In genomic region chr15:92160855-92161162, GRCm38 (mm10) we compare ENCODE assay signal across 14 mouse cellular contexts.
DNase-seq lines count a peak whose midpoint lies in the region; ATAC-seq and TF ChIP-seq lines count a peak whose summit lies in the region.
"Had no signal": no experiment of that assay in that cellular context is flagged by ENCODE, and none has a peak within 500 bp of the region (broad histone marks: within the 10 kb centered on the region; RNA-seq: fewer than 3 reads in every experiment).

No protein-coding gene starts in this region.

- H3K27ac ChIP-seq in midbrain, embryonic 14.5 days (replicated peaks; ENCODE audit: low read depth, low read length): peak overlapping the region; percentile 80
- no peak overlapping the region for H3K27ac ChIP-seq in thymus, adult 2 months (ENCODE audit: control insufficient read depth, insufficient read depth, low read length)
- H3K27ac ChIP-seq: embryonic facial prominence, embryonic 15.5 days; kidney, postnatal 0 days; liver, embryonic 15.5 days; stomach, embryonic 15.5 days had no signal

- H3K9ac ChIP-seq in midbrain, embryonic 14.5 days (replicated peaks; ENCODE audit: low read length): peak overlapping the region; percentile 49; the same call in 1 of the 2 replicates
- H3K9ac ChIP-seq: embryonic facial prominence, embryonic 15.5 days; liver, embryonic 15.5 days; stomach, embryonic 15.5 days had no signal

- H3K4me3 ChIP-seq in midbrain, embryonic 14.5 days (replicated peaks; ENCODE audit: low read depth, low read length): peak overlapping the region; percentile 37
- H3K4me3 ChIP-seq in thymus, adult 2 months (ENCODE audit: control insufficient read depth, insufficient read depth, low read length): no peak overlapping the region
- H3K4me3 ChIP-seq: embryonic facial prominence, embryonic 15.5 days; liver, embryonic 15.5 days; stomach, embryonic 15.5 days had no signal

- DNase-seq in cerebellum, adult 11-12 months: no peak
- peak; percentile 10 for DNase-seq in right cerebral cortex, postnatal 4 days
- no peak for DNase-seq in right cerebral cortex, postnatal 14 days
- no peak for DNase-seq in midbrain, embryonic 14.5 days
- no peak for DNase-seq in kidney, postnatal 10 days
- no peak for DNase-seq in kidney, postnatal 4 days
- no peak for DNase-seq in thymus, adult 2 months
- DNase-seq: lung, postnatal 4 days had no signal

- no peak for TF ChIP-seq CTCF in thymus, adult 2 months (IDR thresholded peaks at IDR 0.05; ENCODE audit: borderline replicate concordance, control insufficient read depth, extremely low read depth, insufficient read depth, low read length, poor library complexity)

- no peaks in the 10 kb centered on the region for H3K36me3 ChIP-seq in midbrain, embryonic 14.5 days (ENCODE audit: control insufficient read depth, insufficient read depth, low read length)
- H3K36me3 ChIP-seq in thymus, adult 2 months (ENCODE audit: control insufficient read depth, insufficient read depth, low read length): no peaks in the 10 kb centered on the region
- H3K36me3 ChIP-seq: embryonic facial prominence, embryonic 15.5 days; liver, embryonic 15.5 days; stomach, embryonic 15.5 days had no signal

- 27% methylated on average over 10 of the region's 10 CpGs for WGBS in midbrain, embryonic 14.5 days
- WGBS in thymus, adult 2 months: 82% methylated on average over 10 of the region's 10 CpGs

- peak; percentile 45 for ATAC-seq in cerebellum, adult (ENCODE audit: insufficient number of reproducible peaks, low FRiP score, low TSS enrichment)
- no peak for ATAC-seq in midbrain, embryonic 14.5 days (ENCODE audit: low FRiP score, low TSS enrichment)

- H3K27me3 ChIP-seq in midbrain, embryonic 14.5 days (ENCODE audit: control insufficient read depth, insufficient read depth, low read length): no peaks in the 10 kb centered on the region
- H3K27me3 ChIP-seq in thymus, adult 2 months (ENCODE audit: control insufficient read depth, insufficient read depth, low read length): no peaks in the 10 kb centered on the region
- H3K27me3 ChIP-seq: embryonic facial prominence, embryonic 15.5 days; liver, embryonic 15.5 days; stomach, embryonic 15.5 days had no signal

- H3K4me1 ChIP-seq in midbrain, embryonic 14.5 days (ENCODE audit: control insufficient read depth, insufficient read depth, low read length): peaks cover 15% of the 10 kb centered on the region
- H3K4me1 ChIP-seq in thymus, adult 2 months (replicated peaks; ENCODE audit: control insufficient read depth, insufficient read depth, low read length): no peaks in the 10 kb centered on the region
- H3K4me1 ChIP-seq: embryonic facial prominence, embryonic 15.5 days; liver, embryonic 15.5 days; stomach, embryonic 15.5 days had no signal

- TF ChIP-seq POLR2A in thymus, adult 2 months (IDR thresholded peaks at IDR 0.05; ENCODE audit: control insufficient read depth, extremely low read depth, insufficient read depth, low read length, poor library complexity): no peak

- H3K4me2 ChIP-seq in midbrain, embryonic 14.5 days (ENCODE audit: low read length): peak overlapping the region; percentile 68
- H3K4me2 ChIP-seq: heart, embryonic 11.5 days; liver, embryonic 15.5 days; stomach, embryonic 15.5 days had no signal

- H3K9me3 ChIP-seq in midbrain, embryonic 14.5 days (ENCODE audit: control insufficient read depth, low read length): no peaks in the 10 kb centered on the region
- H3K9me3 ChIP-seq: embryonic facial prominence, embryonic 15.5 days; liver, embryonic 15.5 days; stomach, embryonic 15.5 days had no signal
